Mouse (Mus musculus) myocyte (in vitro differentiated cells): Measurements from ENCODE around the gene Atat1. TPM values are rescaled to one million over a fixed set of nuclear protein-coding genes. Genes with fewer than 3 reads are reported as not detected.
"Not testable (repeated sequence)": the region's sequence is repeated elsewhere in the genome, so short reads cannot be mapped to it uniquely, and the experiment has no call there.

ENCODE experiments used
- H3K27me3 ChIP-seq: one replicate; pipeline ENCODE4 v1.6.1; 2011; ENCODE audit not compliant: control insufficient read depth, insufficient read depth, insufficient read length
- H3K36me3 ChIP-seq: one replicate; pipeline ENCODE4 v1.6.1; 2011; ENCODE audit not compliant: control insufficient read depth, insufficient read depth
- H3K4me2 ChIP-seq: one replicate; pipeline ENCODE4 v1.6.1; 2011; ENCODE audit warnings: low read depth, control low read depth
- H3K4me3 ChIP-seq: one replicate; pipeline ENCODE4 v1.5.1; 2011; ENCODE audit warnings: mild to moderate bottlenecking, control low read depth, moderate library complexity
- H3K79me2 ChIP-seq: one replicate; pipeline ENCODE4 v1.6.1; 2011; ENCODE audit not compliant: control insufficient read depth, insufficient read depth
- H3ac ChIP-seq: one replicate; pipeline ENCODE4 v1.6.1; 2011; ENCODE audit not compliant: control insufficient read depth, insufficient read length
- CEBPB ChIP-seq: IDR thresholded peaks from 2 replicates; pipeline ENCODE4 v1.6.1; 2011; ENCODE audit warnings: mild to moderate bottlenecking, moderate library complexity; ENCODE audit not compliant: poor library complexity, insufficient read depth, severe bottlenecking
- E2F4 ChIP-seq: IDR thresholded peaks from one replicate; pipeline ENCODE4 v1.6.1; 2011; ENCODE audit warnings: mild to moderate bottlenecking, control low read depth, moderate library complexity; ENCODE audit not compliant: insufficient read depth
- MAX ChIP-seq: IDR thresholded peaks from one replicate; pipeline ENCODE4 v1.6.1; 2011; ENCODE audit warnings: low read depth, mild to moderate bottlenecking, control low read depth
- MYOD1 ChIP-seq, 3 experiments: IDR thresholded peaks; one replicate each; pipeline ENCODE4 v1.6.1; 2011; ENCODE audit warnings: control low read depth in 2 of 3, low read depth in 2 of 3, mild to moderate bottlenecking in 2 of 3, moderate library complexity in 1 of 3; ENCODE audit not compliant: insufficient read length in 2 of 3, control insufficient read depth in 1 of 3
- MYOG ChIP-seq, 3 experiments: IDR thresholded peaks; one replicate each; pipeline ENCODE4 v1.6.1; 2011; ENCODE audit warnings: control low read depth in 2 of 3, low read depth in 2 of 3, mild to moderate bottlenecking in 2 of 3; ENCODE audit not compliant: insufficient read length in 2 of 3, control insufficient read depth in 1 of 3, insufficient read depth in 1 of 3
- POLR2A ChIP-seq: IDR thresholded peaks from one replicate; pipeline ENCODE4 v1.6.1; 2011; ENCODE audit warnings: low read depth, mild to moderate bottlenecking, control low read depth, moderate library complexity; ENCODE audit not compliant: insufficient read length
- POLR2AphosphoS2 ChIP-seq: IDR thresholded peaks from one replicate; pipeline ENCODE4 v1.6.1; 2011; ENCODE audit warnings: low read depth, control low read depth; ENCODE audit not compliant: insufficient read length
- REST ChIP-seq: IDR thresholded peaks from one replicate; pipeline ENCODE4 v1.6.1; 2011; ENCODE audit warnings: mild to moderate bottlenecking, control low read depth, moderate library complexity; ENCODE audit not compliant: insufficient read depth, insufficient read length
- SRF ChIP-seq: IDR thresholded peaks from one replicate; pipeline ENCODE4 v1.6.1; 2011; ENCODE audit warnings: low read depth; ENCODE audit not compliant: control insufficient read depth, insufficient read length
- TCF12 ChIP-seq: IDR thresholded peaks from one replicate; pipeline ENCODE4 v1.6.1; 2011; ENCODE audit warnings: mild to moderate bottlenecking, control low read depth; ENCODE audit not compliant: poor library complexity, insufficient read depth, severe bottlenecking
- TCF3 ChIP-seq: IDR thresholded peaks from one replicate; pipeline ENCODE4 v1.6.1; 2011; ENCODE audit warnings: low read depth, control low read depth; ENCODE audit not compliant: insufficient read length
- USF1 ChIP-seq: IDR thresholded peaks from one replicate; pipeline ENCODE4 v1.6.1; 2011; ENCODE audit warnings: low read depth, mild to moderate bottlenecking, control low read depth, moderate library complexity
- polyA plus RNA-seq: library from polyadenylated mRNA; unstranded; fragments of >200 nt; fragmentation: generic; extraction: Trizol; gene quantifications from one replicate; pipeline ENCODE4 v1.2.1, GENCODE M21; 2012; ENCODE audit warnings: missing spikeins

The Atat1 gene
- 23.1 TPM for polyA plus RNA-seq

DNA sequence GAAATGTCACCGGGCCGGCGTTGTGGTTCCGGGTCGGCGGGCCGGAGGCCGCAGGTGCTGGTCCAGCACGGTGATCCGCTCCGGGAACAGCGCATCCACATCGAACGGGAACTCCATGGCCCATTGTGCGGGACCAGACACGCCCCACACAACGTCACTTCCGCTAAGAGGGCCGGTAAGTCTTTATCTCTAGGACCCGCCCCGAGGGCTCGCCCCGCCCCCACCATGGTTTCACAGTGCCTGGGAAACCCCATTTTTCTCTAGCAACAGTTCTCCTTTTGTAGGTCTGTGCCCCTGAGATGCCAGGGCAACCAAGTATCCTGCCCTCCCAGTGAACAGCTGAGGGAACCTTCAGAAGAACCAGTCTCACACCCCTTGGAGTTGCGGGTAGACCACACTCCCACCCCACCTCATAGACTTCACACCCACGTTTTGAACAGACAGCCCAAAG, at the start of gene Atat1:
Gene Atat1, minus strand, starts transcription at position 157 of the 451 bp plus-strand sequence.
- H3K27me3 ChIP-seq, result no peaks in the 10 kb centered on the region
- H3K4me2 ChIP-seq, result peak within 1 kb of the TSS; percentile 97
- no peak for TF ChIP-seq REST
- no peak for TF ChIP-seq E2F4
- no peak for TF ChIP-seq CEBPB
- no peak for TF ChIP-seq TCF12
- TF ChIP-seq MYOD1 (IDR thresholded peaks at IDR 0.05; ENCODE audit: control insufficient read depth in 1 of 3, insufficient read length in 2 of 3, low read depth in 2 of 3), result no peak
- peak; percentile 97 for TF ChIP-seq POLR2A
- TF ChIP-seq MYOG (IDR thresholded peaks at IDR 0.05; ENCODE audit: control insufficient read depth in 1 of 3, insufficient read depth in 1 of 3, insufficient read length in 2 of 3, low read depth in 2 of 3), result peak in 1 of 3 experiments; percentile 6
- TF ChIP-seq SRF, result peak; percentile 4
- TF ChIP-seq USF1, result no peak
- TF ChIP-seq POLR2AphosphoS2, result peak; percentile 99
- TF ChIP-seq MAX, result no peak
- TF ChIP-seq TCF3, result no peak
- H3ac ChIP-seq, result peak within 1 kb of the TSS; percentile 69
- peaks cover 14% of the 10 kb centered on the region for H3K79me2 ChIP-seq
- peak within 1 kb of the TSS; percentile 50 for H3K4me3 ChIP-seq
- peaks cover 39% of the 10 kb centered on the region for H3K36me3 ChIP-seq

DNA sequence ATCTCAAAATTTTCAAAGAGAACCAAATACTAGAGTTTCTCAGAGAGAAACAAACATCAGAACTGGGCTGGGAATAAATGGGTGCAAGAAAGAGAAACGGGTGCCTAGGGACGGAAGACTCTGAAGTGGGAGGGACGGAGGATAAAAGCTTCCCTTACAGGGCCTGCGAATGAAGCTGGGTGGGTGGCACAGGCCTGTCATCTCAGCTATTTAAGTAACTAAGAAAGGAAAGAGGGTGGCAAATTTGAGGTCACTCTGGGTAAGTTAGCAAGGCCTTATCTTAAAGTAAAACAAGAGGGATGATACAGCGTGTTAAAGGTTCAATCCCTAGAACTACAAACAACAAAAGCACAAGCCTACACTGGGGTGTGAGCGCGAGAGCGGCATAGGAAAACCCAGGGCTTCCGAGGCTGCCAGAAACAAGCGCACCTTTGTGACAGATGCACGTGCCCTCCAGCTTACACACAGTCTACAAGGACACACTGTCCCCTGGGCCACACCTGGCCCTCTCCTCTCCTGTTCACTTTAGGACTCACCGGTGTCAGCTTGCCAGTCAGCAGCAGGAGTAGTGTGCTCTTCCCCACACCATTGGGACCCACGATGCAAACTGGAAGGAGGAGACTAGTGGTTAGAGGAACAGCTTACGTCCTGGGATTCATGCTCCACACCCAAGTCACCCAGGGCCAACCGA, 48.8 kb upstream of the Atat1 start:
- Histone ChIP-seq H3K4me3 (no peak overlapping the region), H3K79me2 (no peaks in the 10 kb centered on the region), H3K4me2 (no peak overlapping the region), H3K27me3 (no peaks in the 10 kb centered on the region), H3ac (no peak overlapping the region), H3K36me3 (peaks cover 40% of the 10 kb centered on the region)
- TF ChIP-seq USF1 (no peak), POLR2A (no peak), REST (no peak)

DNA sequence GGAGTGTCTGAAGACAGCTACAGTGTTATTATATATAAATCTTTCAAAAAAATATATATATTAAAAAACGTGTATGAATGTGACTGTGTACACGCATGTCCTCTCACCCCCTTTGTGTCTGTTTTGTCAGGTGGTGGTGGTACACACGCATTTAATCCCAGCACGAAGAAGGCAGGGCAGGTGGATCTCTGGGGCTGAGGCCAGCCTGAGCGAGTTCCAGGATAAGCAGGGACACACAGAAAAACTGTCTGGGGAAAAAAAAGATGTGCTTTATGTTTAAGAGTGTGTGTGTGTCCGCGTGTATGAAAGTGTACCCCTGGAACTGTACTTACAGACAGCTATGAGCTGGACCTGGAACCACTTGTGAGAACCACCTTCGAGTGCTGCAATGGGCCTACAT, 44.8 kb upstream of the Atat1 start:
- no peak overlapping the region for H3K4me3 ChIP-seq

DNA sequence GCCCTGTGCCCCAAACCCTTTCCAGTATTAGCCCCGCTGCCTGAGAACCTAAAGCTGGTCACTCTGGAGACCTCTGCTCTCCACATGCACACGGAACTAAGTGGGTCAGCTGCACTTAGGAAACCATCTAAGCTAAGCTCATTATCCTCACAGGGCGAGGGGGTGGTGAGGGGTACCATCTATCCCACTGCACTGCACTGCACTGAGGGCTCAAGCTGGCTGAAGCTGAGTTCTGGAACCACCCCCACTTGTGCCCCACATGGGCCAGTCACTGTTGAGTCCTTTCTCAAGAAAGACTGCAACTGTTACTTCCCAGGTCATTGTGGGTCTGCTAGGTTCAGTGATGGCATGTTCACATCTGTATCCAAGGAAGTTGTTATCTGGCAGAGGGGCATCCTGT, 42.7 kb upstream of the Atat1 start:
- H3K4me3 ChIP-seq, H3K27me3 ChIP-seq, H3ac ChIP-seq, H3K79me2 ChIP-seq, H3K4me2 ChIP-seq: not testable (repeated sequence)
- H3K36me3 ChIP-seq, result peaks cover 10% of the 10 kb centered on the region

More for the DNA sequence above, 44.8 kb upstream of the Atat1 start:
- TF ChIP-seq CEBPB (no peak), POLR2AphosphoS2 (peak; percentile 64)
- H3K27me3 ChIP-seq, result no peaks in the 10 kb centered on the region
- no peaks in the 10 kb centered on the region for H3K79me2 ChIP-seq
- H3K4me2 ChIP-seq, result no peak overlapping the region
- H3ac ChIP-seq, result no peak overlapping the region
- H3K36me3 ChIP-seq, result peaks cover 22% of the 10 kb centered on the region

DNA sequence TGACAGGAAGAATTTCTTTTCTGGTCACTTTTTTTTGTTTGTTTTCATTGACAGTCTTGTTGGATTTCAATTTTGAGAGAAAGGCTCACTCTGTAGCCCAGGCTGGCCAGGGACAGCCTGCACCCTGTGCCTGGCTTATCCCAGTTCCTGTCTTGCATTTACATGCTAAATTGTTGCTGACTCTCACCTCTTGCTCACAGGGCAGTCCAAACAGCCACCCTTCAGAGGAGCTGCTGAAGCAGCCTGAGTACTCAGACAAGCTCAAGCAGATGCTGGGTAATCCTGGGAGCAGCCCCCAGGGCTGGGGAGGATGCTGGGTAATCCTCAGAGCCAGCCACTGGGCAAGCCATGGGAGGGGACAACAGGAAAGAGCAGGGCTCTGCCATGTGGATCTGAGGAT, 41.1 kb upstream of the Atat1 start:
- H3ac ChIP-seq, H3K4me2 ChIP-seq, H3K4me3 ChIP-seq, H3K79me2 ChIP-seq, H3K36me3 ChIP-seq, H3K27me3 ChIP-seq: not testable (repeated sequence)

DNA sequence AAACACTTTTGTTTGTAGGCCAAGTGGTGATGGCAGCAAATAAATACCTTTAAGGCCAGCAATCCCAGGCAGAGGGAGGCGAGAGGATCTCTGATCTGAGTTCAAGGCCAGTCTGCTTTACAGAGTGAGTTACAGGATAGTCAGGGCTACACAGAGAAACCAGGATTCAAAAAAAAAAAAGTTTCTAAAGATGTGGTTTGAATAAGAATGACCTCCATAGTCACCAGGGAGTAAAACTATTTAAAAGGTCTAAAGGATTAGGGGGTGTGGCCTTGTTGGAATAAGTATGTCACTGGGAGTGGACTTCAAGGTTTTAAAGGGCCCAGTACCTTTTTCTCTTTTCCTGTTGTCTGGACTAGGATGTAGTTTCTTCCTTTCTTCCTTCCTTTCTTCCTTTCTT, 30.1 kb upstream of the Atat1 start:
- Histone ChIP-seq H3K36me3 (no peaks in the 10 kb centered on the region), H3K27me3 (no peaks in the 10 kb centered on the region), H3K4me3 (no peak overlapping the region), H3ac (no peak overlapping the region), H3K79me2 (no peaks in the 10 kb centered on the region), H3K4me2 (no peak overlapping the region)
- TF ChIP-seq MAX, result no peak
- no peak for TF ChIP-seq TCF3
- no peak for TF ChIP-seq USF1
